In genomic region chr1:138385156-138385841, GRCm38 (mm10) we compare ENCODE assay signal across 8 mouse cellular contexts.
DNase-seq lines count a peak whose midpoint lies in the region; ATAC-seq lines count a peak whose summit lies in the region.
"Had no signal": no experiment of that assay in that cellular context is flagged by ENCODE, and none has a peak within 500 bp of the region (broad histone marks: within the 10 kb centered on the region; RNA-seq: fewer than 3 reads in every experiment).

No protein-coding gene starts in this region.

- whole genome bisulfite sequencing in lung, embryonic 15.5 days, result 38% methylated on average over 19 of the region's 19 CpGs
- 72% methylated on average over 19 of the region's 19 CpGs for WGBS in forebrain, embryonic 10.5 days
- 31% methylated on average over 19 of the region's 19 CpGs for WGBS in intestine, embryonic 15.5 days

- H3K27ac ChIP-seq in lung, embryonic 15.5 days, result no peak overlapping the region
- peak overlapping the region; percentile 51; the same call in 1 of the 2 replicates for H3K27ac ChIP-seq in forebrain, embryonic 10.5 days
- no peak overlapping the region for H3K27ac ChIP-seq in intestine, embryonic 15.5 days

- H3K4me2 ChIP-seq in lung, embryonic 15.5 days, result peak overlapping the region; percentile 35
- H3K4me2 ChIP-seq in intestine, embryonic 15.5 days (replicated peaks), result peak overlapping the region; percentile 37

- H3K4me3 ChIP-seq in lung, embryonic 15.5 days, result no peak overlapping the region
- H3K4me3 ChIP-seq in forebrain, embryonic 10.5 days, result no peak overlapping the region
- H3K4me3 ChIP-seq in intestine, embryonic 15.5 days (replicated peaks), result no peak overlapping the region

- H3K9ac ChIP-seq in lung, embryonic 15.5 days, result no peak overlapping the region
- no peak overlapping the region for H3K9ac ChIP-seq in intestine, embryonic 15.5 days

- H3K27me3 ChIP-seq in lung, embryonic 15.5 days, result peaks cover 3% of the 10 kb centered on the region; the same call in 1 of the 2 replicates
- H3K27me3 ChIP-seq in forebrain, embryonic 10.5 days (ENCODE audit: poor library complexity, severe bottlenecking), result no peaks in the 10 kb centered on the region
- no peaks in the 10 kb centered on the region for H3K27me3 ChIP-seq in intestine, embryonic 15.5 days (replicated peaks)
- H3K27me3 ChIP-seq: megakaryocyte, embryonic 14.5 days had no signal

- no peak for DNase-seq in lung, postnatal 14 days
- DNase-seq in forebrain, embryonic 10.5 days (ENCODE audit: extremely low spot score, low spot score), result no peak
- peak; percentile 68 for DNase-seq in retina, embryonic 14.5 days (ENCODE audit: low spot score)
- DNase-seq in spleen, adult 18-20 months, result no peak

- H3K4me1 ChIP-seq in lung, embryonic 15.5 days, result no peaks in the 10 kb centered on the region
- peaks cover 9% of the 10 kb centered on the region; the same call in 1 of the 2 replicates for H3K4me1 ChIP-seq in forebrain, embryonic 10.5 days
- H3K4me1 ChIP-seq in intestine, embryonic 15.5 days (replicated peaks), result no peaks in the 10 kb centered on the region

- no peak for ATAC-seq in lung, embryonic 15.5 days (ENCODE audit: borderline replicate concordance, extremely low read depth, low FRiP score, low TSS enrichment)
- ATAC-seq in intestine, embryonic 15.5 days, result peak; percentile 59
- no peak for ATAC-seq in erythroid progenitor cell, adult 5-6 weeks (replicated peaks; ENCODE audit: low FRiP score, poor library complexity, severe bottlenecking)

- no peaks in the 10 kb centered on the region for H3K9me3 ChIP-seq in lung, embryonic 15.5 days
- H3K9me3 ChIP-seq in forebrain, embryonic 10.5 days, result no peaks in the 10 kb centered on the region
- no peaks in the 10 kb centered on the region for H3K9me3 ChIP-seq in intestine, embryonic 15.5 days
- H3K9me3 ChIP-seq: megakaryocyte, embryonic 14.5 days had no signal

- no peaks in the 10 kb centered on the region for H3K36me3 ChIP-seq in lung, embryonic 15.5 days
- H3K36me3 ChIP-seq in forebrain, embryonic 10.5 days (replicated peaks), result no peaks in the 10 kb centered on the region
- no peaks in the 10 kb centered on the region for H3K36me3 ChIP-seq in intestine, embryonic 15.5 days
